Mouse (Mus musculus) neural tube, embryonic 14.5 days (tissue): ENCODE measurements around the gene Cyth3. TPM values are rescaled to one million over a fixed set of nuclear protein-coding genes. Genes with fewer than 3 reads are reported as not detected.

Experiments
- ATAC-seq: fragments of 200-750 bp; cut with Nextera tagmentation; 2 replicates; pipeline ENCODE4 v1.8.0; 2017; ENCODE audit warnings: low read depth, mild to moderate bottlenecking, moderate TSS enrichment, moderate library complexity
- H3K27ac ChIP-seq: fragments of 300-500 bp; sonication (generic); 2 replicates; pipeline ENCODE4 v1.5.1; 2014; ENCODE audit warnings: low read depth, mild to moderate bottlenecking, control low read depth, low read length, moderate library complexity, mixed read lengths
- H3K27me3 ChIP-seq: fragments of 300-500 bp; sonication (generic); 2 replicates; pipeline ENCODE4 v1.6.1; 2014; ENCODE audit warnings: low read length; ENCODE audit not compliant: control insufficient read depth, insufficient read depth
- H3K36me3 ChIP-seq: fragments of 300-500 bp; sonication (generic); 2 replicates; pipeline ENCODE4 v1.6.1; 2014; ENCODE audit warnings: low read length, mixed read lengths; ENCODE audit not compliant: control insufficient read depth, insufficient read depth
- H3K4me1 ChIP-seq: fragments of 300-500 bp; sonication (generic); 2 replicates; pipeline ENCODE4 v1.6.1; 2014; ENCODE audit warnings: low read length; ENCODE audit not compliant: control insufficient read depth, insufficient read depth
- H3K4me2 ChIP-seq: fragments of 300-500 bp; sonication (generic); 2 replicates; pipeline ENCODE4 v1.6.1; 2014; ENCODE audit warnings: mild to moderate bottlenecking, low read depth, low read length, control low read depth
- H3K4me3 ChIP-seq: fragments of 300-500 bp; sonication (generic); 2 replicates; pipeline ENCODE4 v1.5.1; 2014; ENCODE audit warnings: low read depth, low read length, control low read depth, mixed read lengths
- H3K9ac ChIP-seq: fragments of 300-500 bp; sonication (generic); replicated peaks from 2 replicates; pipeline ENCODE4 v1.6.1; 2014; ENCODE audit warnings: low read depth, mild to moderate bottlenecking, control low read depth, low read length, mixed read lengths
- H3K9me3 ChIP-seq: fragments of 300-500 bp; sonication (generic); 2 replicates; pipeline ENCODE4 v1.6.1; 2016; ENCODE audit warnings: low read length; ENCODE audit not compliant: control insufficient read depth
- WGBS: fragments of 180-500 bp; shearing (Covaris S2); extraction: QIAGEN DNeasy Blood & Tissue Kit; methylation state at CpG from one replicate; pipeline ENCODE4 v1.1.7; 2014; 5-methylcytosine and 5-hydroxymethylcytosine counted together
- polyA plus RNA-seq: library from polyadenylated mRNA; unstranded; fragments of >200 nt; fragmentation: Nextera tagmentation; extraction: Ambion mirVana; gene quantifications from 2 replicates; pipeline ENCODE4 v1.2.1, GENCODE M21; 2014

Gene Cyth3
- polyA plus RNA-seq, 1 experiment from 2014 or later: 35.3 TPM

DNA sequence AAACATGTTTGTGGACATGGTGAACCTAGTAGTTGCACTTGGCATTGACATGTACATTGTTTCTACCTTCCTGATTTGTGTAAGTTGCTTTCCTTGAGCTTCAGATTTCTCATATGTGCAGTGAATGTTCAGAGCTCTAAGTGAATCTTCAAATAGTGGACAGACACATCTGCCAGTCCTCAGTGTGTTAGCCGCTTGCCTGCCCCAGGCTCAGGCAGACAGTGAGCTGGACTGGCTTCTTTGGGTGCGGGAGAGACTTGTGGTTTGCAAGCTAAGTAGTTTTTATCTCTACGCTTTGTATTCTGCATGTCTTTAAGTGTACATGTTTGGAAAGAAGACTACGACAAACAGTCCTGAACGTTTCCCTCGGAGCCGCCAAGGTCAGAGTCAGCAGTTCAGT is 13.9 kb downstream of the Cyth3 start:
- 84% methylated on average over 7 of the region's 7 CpGs for WGBS
- Histone ChIP-seq H3K4me2 (no peak overlapping the region), H3K27me3 (no peaks in the 10 kb centered on the region), H3K4me1 (peaks cover 6% of the 10 kb centered on the region; the same call in 1 of the 2 replicates), H3K36me3 (no peaks in the 10 kb centered on the region), H3K9ac (no peak overlapping the region), H3K9me3 (no peaks in the 10 kb centered on the region), H3K27ac (no peak overlapping the region), H3K4me3 (no peak overlapping the region)
- ATAC-seq: no peak

DNA sequence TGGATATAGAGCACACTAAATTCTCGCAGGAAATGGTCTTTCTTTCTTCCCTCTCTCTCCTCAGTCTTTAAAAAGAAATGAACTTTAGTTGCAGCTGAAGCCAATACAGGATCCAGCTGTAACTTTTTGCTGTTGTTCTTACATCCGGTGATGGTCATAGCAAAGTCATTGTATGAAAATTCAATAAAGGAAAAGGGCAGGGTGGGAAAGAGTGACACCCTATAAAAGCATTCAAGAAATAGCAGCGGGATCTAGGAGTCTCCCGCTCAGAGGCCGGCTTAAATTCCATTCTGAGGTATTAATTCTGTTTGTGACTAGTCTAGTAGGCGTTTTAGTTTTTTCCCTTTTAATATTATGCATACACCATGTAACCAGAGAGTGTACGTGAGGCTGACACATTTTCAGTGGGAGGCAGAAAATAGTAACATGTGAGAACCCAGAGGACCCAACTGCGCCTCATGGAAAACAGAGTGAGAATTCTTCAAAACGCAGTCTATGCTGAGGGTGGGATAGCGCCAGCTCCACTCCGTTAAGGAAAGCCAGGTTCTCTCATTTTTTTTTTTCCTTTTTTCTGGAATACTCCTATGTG is 15.7 kb downstream of the Cyth3 start:
- H3K4me1 ChIP-seq: peaks cover 23% of the 10 kb centered on the region; the same call in 1 of the 2 replicates
- H3K27me3 ChIP-seq: no peaks in the 10 kb centered on the region
- no peak for ATAC-seq
- no peak overlapping the region for H3K4me3 ChIP-seq
- WGBS: 74% methylated on average over 11 of the region's 11 CpGs
- no peaks in the 10 kb centered on the region for H3K36me3 ChIP-seq
- H3K9me3 ChIP-seq: no peaks in the 10 kb centered on the region
- H3K27ac ChIP-seq: no peak overlapping the region
- no peak overlapping the region for H3K4me2 ChIP-seq
- no peak overlapping the region for H3K9ac ChIP-seq

DNA sequence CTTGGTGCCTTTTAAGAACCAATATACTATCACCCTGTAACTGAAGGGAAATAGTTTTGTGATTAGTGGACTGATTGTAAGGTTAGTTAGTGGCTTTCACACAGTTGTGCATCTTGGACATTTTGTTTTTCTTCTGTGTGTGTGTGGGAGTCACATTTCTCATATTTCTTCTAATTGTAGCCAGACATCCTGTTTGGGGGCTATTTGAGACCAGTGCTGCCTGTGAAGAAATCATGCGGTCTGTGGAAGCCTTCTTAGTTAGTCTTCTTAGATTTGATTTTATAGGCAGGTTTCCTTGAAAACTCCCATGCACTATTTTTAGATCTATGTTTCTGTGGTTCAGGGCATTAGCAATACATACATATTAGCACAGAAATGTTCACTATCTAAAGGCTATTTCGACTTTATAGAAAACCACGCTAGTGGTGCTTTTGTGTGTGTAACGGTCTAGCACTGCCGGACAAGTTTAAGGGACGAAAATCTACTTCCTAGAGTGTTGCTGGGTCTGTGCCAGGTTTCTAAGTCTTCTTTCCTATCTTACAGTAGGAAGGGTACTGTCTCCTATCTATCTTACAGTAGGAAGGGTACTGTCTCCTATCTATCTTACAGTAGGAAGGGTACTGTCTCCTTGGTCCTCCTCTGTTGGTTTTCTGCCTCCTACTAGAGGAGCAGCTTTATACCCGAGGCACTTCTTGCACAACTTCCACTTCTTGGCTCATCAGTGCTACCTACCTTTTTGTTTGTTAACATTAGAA is 16.4 kb downstream of the Cyth3 start:
- Histone ChIP-seq H3K27ac (no peak overlapping the region), H3K4me1 (peaks cover 23% of the 10 kb centered on the region; the same call in 1 of the 2 replicates), H3K4me2 (no peak overlapping the region), H3K27me3 (no peaks in the 10 kb centered on the region), H3K36me3 (no peaks in the 10 kb centered on the region), H3K4me3 (no peak overlapping the region), H3K9ac (no peak overlapping the region), H3K9me3 (no peaks in the 10 kb centered on the region)
- 79% methylated on average over 7 of the region's 7 CpGs for WGBS
- no peak for ATAC-seq

DNA sequence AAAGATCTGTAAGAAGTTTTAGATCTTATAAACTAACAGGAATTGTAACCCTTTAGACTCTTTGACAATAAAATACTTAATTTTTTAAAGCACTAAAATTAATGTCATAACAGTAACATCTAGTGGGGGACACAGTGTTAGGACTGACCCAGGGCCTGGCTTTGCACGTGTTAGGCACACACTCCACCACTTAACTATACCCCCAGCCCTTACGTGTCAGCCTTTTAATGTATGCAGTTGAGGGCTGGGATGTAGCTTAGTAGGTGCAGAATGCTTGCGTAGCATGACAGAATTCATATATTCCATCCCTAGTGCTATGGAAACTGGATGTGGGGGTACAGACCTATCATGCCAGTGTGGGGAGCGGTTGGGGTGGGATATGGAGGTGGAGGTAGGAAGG is 17.1 kb downstream of the Cyth3 start:
- ATAC-seq: no peak
- WGBS: 92% methylated on average over 4 of the region's 4 CpGs

DNA sequence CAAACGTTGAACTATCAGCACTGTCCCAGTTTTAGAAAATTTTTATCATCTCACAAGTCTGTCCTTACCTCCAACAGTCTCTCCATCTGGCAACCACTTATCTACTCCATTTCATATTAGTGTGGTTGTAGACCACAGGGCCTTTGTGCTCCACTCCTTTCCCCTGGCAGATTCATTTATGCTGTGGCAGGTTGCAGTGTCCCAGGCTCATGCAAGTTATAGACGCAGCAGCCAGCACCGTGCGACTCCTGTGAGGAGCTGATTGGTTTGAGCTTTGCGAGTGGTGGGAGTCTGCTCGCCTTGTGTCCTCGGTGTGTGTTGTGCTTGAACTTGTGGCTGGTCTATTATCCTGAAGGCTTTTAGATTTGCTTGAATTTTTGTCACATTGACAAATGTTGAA is 17.6 kb downstream of the Cyth3 start:
- Histone ChIP-seq H3K4me2 (no peak overlapping the region), H3K27me3 (no peaks in the 10 kb centered on the region), H3K4me3 (no peak overlapping the region), H3K9ac (no peak overlapping the region), H3K36me3 (no peaks in the 10 kb centered on the region), H3K4me1 (peaks cover 19% of the 10 kb centered on the region; the same call in 1 of the 2 replicates), H3K27ac (no peak overlapping the region), H3K9me3 (no peaks in the 10 kb centered on the region)
- ATAC-seq: no peak
- 89% methylated on average over 7 of the region's 7 CpGs for WGBS

More for the DNA sequence above, 17.1 kb downstream of the Cyth3 start:
- no peaks in the 10 kb centered on the region for H3K9me3 ChIP-seq
- no peaks in the 10 kb centered on the region for H3K27me3 ChIP-seq
- no peak overlapping the region for H3K4me3 ChIP-seq
- H3K36me3 ChIP-seq: no peaks in the 10 kb centered on the region
- H3K9ac ChIP-seq: no peak overlapping the region
- peaks cover 21% of the 10 kb centered on the region; the same call in 1 of the 2 replicates for H3K4me1 ChIP-seq
- H3K4me2 ChIP-seq: no peak overlapping the region
- H3K27ac ChIP-seq: no peak overlapping the region

DNA sequence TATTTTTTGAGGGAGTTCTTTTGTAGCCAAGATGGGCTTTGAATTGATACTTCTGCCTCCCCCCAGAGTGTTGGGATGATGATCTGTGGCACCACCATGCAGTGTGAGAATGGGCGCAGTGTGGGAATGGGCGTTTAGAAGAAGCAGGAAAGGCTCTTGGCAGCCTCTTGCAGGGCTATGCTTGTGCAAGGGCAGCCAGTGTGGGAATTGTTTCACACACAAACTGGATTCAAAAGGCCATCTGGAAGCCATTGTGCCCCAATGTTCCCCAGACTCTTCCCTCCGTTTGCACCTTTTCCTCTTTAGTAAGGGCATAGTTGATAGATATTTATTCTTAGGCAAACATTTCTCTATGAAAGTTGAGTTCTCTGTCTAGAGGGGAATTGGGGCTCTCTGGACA is 19.3 kb downstream of the Cyth3 start:
- no peak overlapping the region for H3K9ac ChIP-seq
- WGBS: 67% methylated on average over 3 of the region's 3 CpGs
- H3K27me3 ChIP-seq: no peaks in the 10 kb centered on the region
- no peak overlapping the region for H3K4me3 ChIP-seq
- no peak overlapping the region for H3K27ac ChIP-seq
- peaks cover 19% of the 10 kb centered on the region; the same call in 1 of the 2 replicates for H3K4me1 ChIP-seq
- no peak for ATAC-seq
- no peaks in the 10 kb centered on the region for H3K36me3 ChIP-seq
- no peaks in the 10 kb centered on the region for H3K9me3 ChIP-seq
- no peak overlapping the region for H3K4me2 ChIP-seq

DNA sequence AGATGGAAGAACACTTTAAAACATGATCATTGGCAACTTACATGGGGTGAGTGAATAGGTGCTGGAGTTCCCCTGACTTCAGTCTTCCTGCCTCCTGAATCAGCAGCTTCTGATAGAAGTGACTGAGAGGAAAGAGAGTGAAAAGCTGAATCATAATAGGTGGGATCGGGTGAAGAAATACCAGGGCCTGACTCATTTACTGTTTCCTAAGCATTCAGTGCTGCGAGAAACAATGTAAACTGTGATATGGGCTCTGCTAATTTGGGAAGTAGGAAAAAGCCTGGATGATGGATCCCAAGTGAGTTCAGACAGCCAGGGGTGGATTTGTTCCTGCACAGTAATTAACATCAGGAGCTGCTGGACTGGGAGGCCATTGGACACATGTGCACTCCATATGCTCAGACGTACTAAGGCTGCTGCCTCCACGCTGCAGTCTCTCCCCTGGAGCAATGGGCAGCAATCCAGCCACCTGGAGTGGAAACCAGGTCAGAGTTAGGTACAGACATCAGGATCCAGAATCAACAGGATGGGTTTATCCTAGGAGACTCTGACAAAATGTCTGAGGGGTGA is 20.1 kb downstream of the Cyth3 start:
- no peak overlapping the region for H3K4me2 ChIP-seq
- H3K4me3 ChIP-seq: no peak overlapping the region
- H3K9ac ChIP-seq: no peak overlapping the region
- peak overlapping the region; percentile 48; the same call in 1 of the 2 replicates for H3K27ac ChIP-seq
- H3K36me3 ChIP-seq: no peaks in the 10 kb centered on the region
- no peaks in the 10 kb centered on the region for H3K27me3 ChIP-seq
- peak; percentile 28; the same call in 1 of the 2 replicates for ATAC-seq
- 33% methylated on average over 4 of the region's 4 CpGs for WGBS
- no peaks in the 10 kb centered on the region for H3K9me3 ChIP-seq
- peaks cover 19% of the 10 kb centered on the region; the same call in 1 of the 2 replicates for H3K4me1 ChIP-seq

DNA sequence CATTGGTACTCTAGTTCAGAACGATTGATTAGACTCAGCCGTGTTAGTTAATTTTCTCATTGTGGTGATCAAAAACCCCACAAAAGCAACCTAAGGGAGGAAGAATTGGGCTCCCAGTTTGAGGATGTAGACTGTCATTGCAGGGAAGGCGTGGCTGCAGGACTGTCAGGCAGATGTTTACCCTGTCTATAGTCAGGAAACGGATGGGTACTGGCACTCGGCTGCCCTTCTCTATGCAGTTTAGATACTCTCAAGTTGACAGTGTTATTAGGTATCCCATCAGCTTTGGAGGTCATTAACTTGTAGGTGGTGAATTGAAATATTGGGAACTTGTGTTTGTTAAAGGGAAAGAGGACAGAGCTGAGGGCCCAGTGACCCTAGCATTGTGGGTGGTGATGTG is 23.7 kb downstream of the Cyth3 start:
- no peak overlapping the region for H3K27ac ChIP-seq
- H3K4me2 ChIP-seq: no peak overlapping the region
- no peak for ATAC-seq
- no peaks in the 10 kb centered on the region for H3K27me3 ChIP-seq
- H3K4me1 ChIP-seq: peaks cover 16% of the 10 kb centered on the region; the same call in 1 of the 2 replicates
- H3K4me3 ChIP-seq: no peak overlapping the region
- 80% methylated on average over 5 of the region's 5 CpGs for WGBS
- no peak overlapping the region for H3K9ac ChIP-seq
- H3K36me3 ChIP-seq: no peaks in the 10 kb centered on the region
- H3K9me3 ChIP-seq: no peaks in the 10 kb centered on the region

DNA sequence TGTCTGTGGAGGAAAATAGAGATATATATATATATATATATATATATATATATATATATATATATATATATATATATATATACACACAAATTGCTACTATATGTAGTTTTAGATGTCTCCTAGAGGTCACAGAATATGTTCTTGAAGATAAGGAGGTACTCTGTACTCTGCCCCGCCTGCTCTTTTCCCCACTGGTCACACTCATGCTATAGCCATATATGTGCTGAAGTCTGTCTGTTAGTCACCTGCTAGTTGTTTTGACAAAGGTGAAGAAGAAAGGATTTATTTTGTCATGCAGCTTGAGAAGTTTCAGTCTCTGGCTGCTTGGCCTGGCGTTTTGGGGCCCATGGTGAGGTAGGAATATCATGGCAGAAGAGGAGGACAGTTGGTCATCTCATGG is 25.2 kb downstream of the Cyth3 start:
- ATAC-seq: no peak
- 95% methylated on average over 2 of the region's 2 CpGs for WGBS
- Histone ChIP-seq H3K4me2 (no peak overlapping the region), H3K4me3 (no peak overlapping the region), H3K9ac (no peak overlapping the region), H3K36me3 (no peaks in the 10 kb centered on the region), H3K4me1 (peaks cover 4% of the 10 kb centered on the region; the same call in 1 of the 2 replicates), H3K27ac (no peak overlapping the region), H3K27me3 (no peaks in the 10 kb centered on the region), H3K9me3 (no peaks in the 10 kb centered on the region)
